Mouse (Mus musculus) embryonic fibroblast, embryonic 13.5 days (primary cell): ENCODE data around the gene Slx4.

Source experiments
- CTCF ChIP-seq: IDR thresholded peaks from 2 replicates; pipeline ENCODE4 v1.5.1; 2011; ENCODE audit warnings: mild to moderate bottlenecking, control low read depth, low read length, moderate library complexity, borderline replicate concordance; ENCODE audit not compliant: insufficient read depth
- POLR2A ChIP-seq: IDR thresholded peaks from 2 replicates; pipeline ENCODE4 v1.6.1; 2011; ENCODE audit warnings: low read depth, mild to moderate bottlenecking, control low read depth, low read length, moderate library complexity

GRCm38 (mm10) chr16:3956369-3956768, 47.2 kb downstream of the Slx4 start:
- TF ChIP-seq CTCF, result no peak
- no peak for TF ChIP-seq POLR2A
